Mouse (Mus musculus): ENCODE measurements around the gene Chd1. TPM values are rescaled to one million over a fixed set of nuclear protein-coding genes. Genes with fewer than 3 reads are reported as not detected.

Gene Chd1
- 14.5 and 16.3 TPM in 2 replicates for polyA plus RNA-seq (2015; fragmentation: Nextera tagmentation; extraction: Ambion mirVana)

DNA sequence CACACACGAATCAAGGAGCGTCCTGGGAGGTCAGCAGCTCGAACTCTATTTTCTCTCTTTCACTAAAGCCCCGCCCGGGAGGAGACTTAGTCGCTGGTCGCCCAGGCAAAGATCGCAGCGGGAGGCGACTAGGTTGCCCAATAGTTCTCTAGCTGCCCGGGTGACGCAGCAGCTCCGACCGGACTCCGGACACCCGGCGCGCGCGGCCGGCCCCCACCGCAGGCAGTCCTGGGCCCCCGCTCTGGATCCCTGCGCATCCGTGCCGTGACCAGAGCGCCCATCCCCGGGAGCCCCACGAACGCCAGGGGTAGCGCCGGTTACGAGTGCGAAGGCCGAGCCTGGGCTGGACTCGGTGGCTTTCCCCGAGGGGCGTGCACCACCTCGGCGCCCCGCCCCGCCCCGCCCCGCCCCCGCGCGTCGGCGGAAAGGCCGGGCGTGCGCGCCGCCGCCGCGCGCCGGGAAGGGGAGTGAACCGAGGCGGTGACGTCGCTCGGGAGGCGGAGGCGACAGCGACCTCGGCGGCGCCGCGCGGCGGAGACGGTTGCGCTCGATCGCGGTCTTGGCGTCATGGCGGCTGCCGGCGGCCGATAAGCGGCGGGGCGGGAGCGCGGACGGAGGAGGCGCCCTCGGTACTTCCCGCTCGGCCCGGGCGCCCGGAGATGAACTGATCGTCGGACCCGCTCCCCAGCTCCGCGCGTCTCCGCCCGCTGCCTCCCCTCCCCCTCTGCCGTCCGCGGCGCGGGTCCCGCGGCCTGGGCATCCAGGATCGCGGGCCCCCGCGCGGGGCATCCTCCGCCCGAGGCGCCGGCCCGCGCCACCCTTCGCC, at the start of gene Chd1:
Chd1 (plus strand) TSS at position 493 of the 826 bp plus-strand sequence.
- WGBS: under 1% methylated on average over 86 of the region's 124 CpGs

DNA sequence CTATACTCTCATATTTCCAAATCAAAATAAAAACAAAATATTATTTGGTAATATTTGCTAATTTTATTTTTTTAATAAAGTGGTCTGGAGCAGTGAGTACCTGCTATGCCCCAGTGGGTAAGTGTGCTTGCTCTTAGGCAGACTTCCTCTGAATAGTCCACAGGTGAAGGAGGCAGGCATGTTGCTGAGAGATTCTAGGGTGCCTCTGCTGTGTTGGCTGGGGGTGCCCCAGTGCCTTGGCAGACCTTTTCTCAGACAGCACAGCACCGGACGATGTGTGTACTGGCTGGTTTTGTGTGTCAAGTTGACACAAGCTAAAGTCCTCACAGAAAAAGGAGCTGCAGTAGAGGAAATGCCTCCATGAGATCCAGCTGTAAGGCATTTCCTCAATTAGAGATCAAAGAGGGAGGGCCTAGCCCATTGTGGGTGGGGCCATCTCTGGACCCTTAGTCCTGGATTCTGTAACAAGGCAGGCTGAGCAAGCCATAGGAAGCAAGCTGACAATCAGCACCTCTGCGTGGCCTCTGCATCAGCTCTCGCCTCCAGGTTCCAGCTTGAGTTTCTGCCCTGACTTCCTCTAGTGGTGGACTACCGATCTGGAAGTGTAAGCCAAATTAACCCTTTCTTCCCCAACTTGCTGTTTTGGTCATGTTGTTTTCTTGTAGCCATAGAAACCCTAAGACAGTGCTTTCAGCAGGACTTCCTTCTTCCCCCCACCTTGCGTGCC, 47.7 kb upstream of the Chd1 start:
- 36% methylated on average over 6 of the region's 6 CpGs for WGBS
- Histone ChIP-seq H3K4me1 (ENCODE audit: control insufficient read depth, insufficient read depth, low read length) (no peaks in the 10 kb centered on the region), H3K4me2 (ENCODE audit: low read length) (no peak overlapping the region), H3K27ac (ENCODE audit: low read length) (no peak overlapping the region), H3K36me3 (ENCODE audit: control insufficient read depth, insufficient read depth, low read length) (no peaks in the 10 kb centered on the region), H3K4me3 (ENCODE audit: low read depth, low read length) (no peak overlapping the region), H3K9ac (ENCODE audit: low read depth, low read length) (no peak overlapping the region), H3K27me3 (ENCODE audit: control insufficient read depth, insufficient read depth, low read depth, low read length) (no peaks in the 10 kb centered on the region), H3K9me3 (replicated peaks; ENCODE audit: control insufficient read depth, low read length, poor library complexity, severe bottlenecking) (no peaks in the 10 kb centered on the region)
- ATAC-seq: peak; percentile 45; the same call in 1 of the 2 replicates

More for the DNA sequence above, at the start of gene Chd1:
- ATAC-seq: peak; percentile 94
- peaks cover 26% of the 10 kb centered on the region for H3K4me1 ChIP-seq (ENCODE audit: control insufficient read depth, insufficient read depth, low read length)
- H3K4me2 ChIP-seq (ENCODE audit: low read length): peak within 1 kb of the TSS; percentile 99
- peak within 1 kb of the TSS; percentile 92 for H3K27ac ChIP-seq (ENCODE audit: low read length)
- H3K4me3 ChIP-seq (ENCODE audit: low read depth, low read length): peak within 1 kb of the TSS; percentile 92
- H3K9me3 ChIP-seq (replicated peaks; ENCODE audit: control insufficient read depth, low read length, poor library complexity, severe bottlenecking): no peaks in the 10 kb centered on the region
- H3K9ac ChIP-seq (ENCODE audit: low read depth, low read length): peak within 1 kb of the TSS; percentile 84
- no peaks in the 10 kb centered on the region for H3K27me3 ChIP-seq (ENCODE audit: control insufficient read depth, insufficient read depth, low read depth, low read length)
- peaks cover 4% of the 10 kb centered on the region; the same call in 1 of the 2 replicates for H3K36me3 ChIP-seq (ENCODE audit: control insufficient read depth, insufficient read depth, low read length)

DNA sequence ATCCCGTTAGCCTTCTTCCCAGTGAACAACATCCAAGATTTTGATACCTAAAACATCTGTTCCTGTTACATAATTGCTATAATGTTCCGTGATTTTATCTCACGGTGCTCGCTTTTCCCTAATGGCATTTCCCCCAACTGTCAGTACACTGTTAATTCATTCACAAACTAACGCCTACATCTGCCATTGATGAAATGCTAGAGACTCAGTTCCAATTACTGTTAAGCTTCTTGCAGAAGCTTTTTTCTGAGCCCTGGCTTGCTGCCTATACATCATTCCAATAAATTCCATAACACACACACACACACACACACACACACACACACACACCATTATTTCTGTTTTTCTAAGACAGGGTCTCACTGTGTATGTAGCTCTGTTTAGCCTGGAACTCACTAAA, 31.9 kb upstream of the Chd1 start:
- Histone ChIP-seq H3K4me3 (ENCODE audit: low read depth, low read length) (no peak overlapping the region), H3K27me3 (ENCODE audit: control insufficient read depth, insufficient read depth, low read depth, low read length) (no peaks in the 10 kb centered on the region), H3K36me3 (ENCODE audit: control insufficient read depth, insufficient read depth, low read length) (no peaks in the 10 kb centered on the region), H3K9me3 (replicated peaks; ENCODE audit: control insufficient read depth, low read length, poor library complexity, severe bottlenecking) (no peaks in the 10 kb centered on the region), H3K27ac (ENCODE audit: low read length) (no peak overlapping the region), H3K4me2 (ENCODE audit: low read length) (no peak overlapping the region), H3K4me1 (ENCODE audit: control insufficient read depth, insufficient read depth, low read length) (no peaks in the 10 kb centered on the region), H3K9ac (ENCODE audit: low read depth, low read length) (no peak overlapping the region)
- no peak for ATAC-seq
- 75% methylated on average over 5 of the region's 5 CpGs for WGBS

DNA sequence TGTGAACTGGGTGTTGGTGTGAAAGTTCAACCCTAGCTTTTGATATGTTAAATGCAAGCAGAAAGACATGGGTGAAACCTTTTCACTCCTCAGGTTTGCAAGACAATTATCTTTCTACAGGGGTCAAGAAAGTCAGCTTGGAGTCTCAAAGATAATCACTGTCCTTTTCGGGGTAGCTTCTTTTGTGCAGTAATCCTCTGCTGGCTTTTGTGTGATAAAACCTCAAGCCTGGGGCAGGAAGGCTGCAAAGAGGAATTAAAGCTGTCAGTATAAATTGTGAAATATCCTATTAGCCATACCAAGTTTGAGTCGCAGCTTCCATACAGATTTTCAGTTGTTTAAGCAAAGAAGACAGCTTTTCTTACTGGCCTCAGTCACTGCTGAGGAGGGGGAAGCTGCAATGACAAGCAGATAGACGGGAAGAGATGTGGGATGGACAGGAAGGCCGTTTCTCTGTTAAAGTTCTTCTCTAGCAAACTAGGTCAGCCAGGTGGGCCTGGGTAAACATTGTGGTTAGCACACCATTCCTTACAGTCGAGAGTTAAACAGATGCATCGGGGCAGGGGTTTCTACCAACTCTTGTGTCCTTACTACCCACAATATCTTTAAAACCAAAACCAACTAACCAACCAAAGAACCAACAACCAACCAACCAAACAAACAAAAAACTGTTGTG, 26.7 kb upstream of the Chd1 start:
- H3K27ac ChIP-seq (ENCODE audit: low read length): no peak overlapping the region
- no peaks in the 10 kb centered on the region for H3K4me1 ChIP-seq (ENCODE audit: control insufficient read depth, insufficient read depth, low read length)
- no peak for ATAC-seq

DNA sequence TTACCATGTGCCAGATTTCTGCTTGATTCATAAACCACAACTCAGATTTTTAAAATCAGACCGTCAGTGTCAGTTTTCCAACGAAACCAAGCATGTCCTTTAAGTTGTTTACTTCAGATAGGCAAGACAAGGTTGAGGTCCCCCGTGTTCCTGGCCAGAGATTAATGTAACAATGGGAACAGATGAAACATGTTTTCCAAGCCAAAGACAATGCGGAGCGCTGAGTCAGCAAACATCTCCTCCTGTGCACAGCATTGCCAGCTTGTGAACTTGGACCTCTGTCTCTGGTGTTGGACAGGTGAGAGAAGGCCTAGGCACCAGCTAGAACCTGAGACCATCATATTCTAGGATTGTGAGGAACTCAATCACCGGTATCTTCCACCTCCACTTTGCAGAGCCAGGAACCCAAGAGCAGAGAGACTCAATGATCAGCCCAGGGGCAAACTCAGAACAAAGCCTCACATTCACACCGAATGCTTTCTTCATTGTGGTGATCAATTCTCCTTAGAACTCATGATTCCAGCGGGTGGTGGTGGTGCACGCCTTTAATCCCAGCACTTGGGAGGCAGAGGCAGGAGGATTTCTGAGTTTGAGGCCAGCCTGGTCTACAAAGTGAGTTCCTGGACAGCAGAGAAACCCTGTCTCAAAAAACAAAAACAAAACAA, 24.7 kb upstream of the Chd1 start:
- no peaks in the 10 kb centered on the region for H3K27me3 ChIP-seq (ENCODE audit: control insufficient read depth, insufficient read depth, low read depth, low read length)
- H3K27ac ChIP-seq (ENCODE audit: low read length): no peak overlapping the region
- H3K9me3 ChIP-seq (replicated peaks; ENCODE audit: control insufficient read depth, low read length, poor library complexity, severe bottlenecking): no peaks in the 10 kb centered on the region
- H3K4me2 ChIP-seq (ENCODE audit: low read length): no peak overlapping the region
- no peaks in the 10 kb centered on the region for H3K36me3 ChIP-seq (ENCODE audit: control insufficient read depth, insufficient read depth, low read length)
- WGBS: 95% methylated on average over 9 of the region's 9 CpGs
- no peak for ATAC-seq
- H3K4me3 ChIP-seq (ENCODE audit: low read depth, low read length): no peak overlapping the region
- H3K9ac ChIP-seq (ENCODE audit: low read depth, low read length): no peak overlapping the region
- H3K4me1 ChIP-seq (ENCODE audit: control insufficient read depth, insufficient read depth, low read length): no peaks in the 10 kb centered on the region

More for the DNA sequence above, 26.7 kb upstream of the Chd1 start:
- Histone ChIP-seq H3K36me3 (ENCODE audit: control insufficient read depth, insufficient read depth, low read length) (no peaks in the 10 kb centered on the region), H3K9ac (ENCODE audit: low read depth, low read length) (no peak overlapping the region), H3K4me3 (ENCODE audit: low read depth, low read length) (no peak overlapping the region), H3K9me3 (replicated peaks; ENCODE audit: control insufficient read depth, low read length, poor library complexity, severe bottlenecking) (no peaks in the 10 kb centered on the region), H3K27me3 (ENCODE audit: control insufficient read depth, insufficient read depth, low read depth, low read length) (no peaks in the 10 kb centered on the region), H3K4me2 (ENCODE audit: low read length) (no peak overlapping the region)
- 6% methylated on average over 6 of the region's 6 CpGs for WGBS

DNA sequence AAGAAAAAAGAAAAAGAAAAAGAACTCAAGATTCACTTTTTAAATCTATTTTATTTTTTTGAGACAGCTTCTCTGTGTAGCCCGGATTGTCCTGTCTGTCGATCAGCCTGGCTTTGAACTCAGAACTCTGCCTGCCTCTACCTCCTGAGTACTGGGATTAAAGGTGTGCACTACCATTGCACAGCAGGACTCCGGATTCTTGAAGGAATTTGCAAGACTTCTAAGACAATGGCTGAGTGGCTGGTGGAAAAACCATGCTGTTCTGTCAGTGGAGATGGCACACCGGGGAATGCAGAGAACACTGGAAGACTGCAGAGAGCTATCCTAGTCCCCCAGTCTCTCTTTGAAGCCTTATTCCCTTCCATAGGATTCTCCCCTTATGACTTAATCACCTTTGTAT, 24.1 kb upstream of the Chd1 start:
- Histone ChIP-seq H3K9ac (ENCODE audit: low read depth, low read length) (no peak overlapping the region), H3K4me2 (ENCODE audit: low read length) (no peak overlapping the region), H3K9me3 (replicated peaks; ENCODE audit: control insufficient read depth, low read length, poor library complexity, severe bottlenecking) (no peaks in the 10 kb centered on the region), H3K4me1 (ENCODE audit: control insufficient read depth, insufficient read depth, low read length) (no peaks in the 10 kb centered on the region), H3K27me3 (ENCODE audit: control insufficient read depth, insufficient read depth, low read depth, low read length) (no peaks in the 10 kb centered on the region), H3K27ac (ENCODE audit: low read length) (no peak overlapping the region), H3K36me3 (ENCODE audit: control insufficient read depth, insufficient read depth, low read length) (no peaks in the 10 kb centered on the region), H3K4me3 (ENCODE audit: low read depth, low read length) (no peak overlapping the region)
- ATAC-seq: no peak
- 75% methylated on average over 4 of the region's 4 CpGs for WGBS

DNA sequence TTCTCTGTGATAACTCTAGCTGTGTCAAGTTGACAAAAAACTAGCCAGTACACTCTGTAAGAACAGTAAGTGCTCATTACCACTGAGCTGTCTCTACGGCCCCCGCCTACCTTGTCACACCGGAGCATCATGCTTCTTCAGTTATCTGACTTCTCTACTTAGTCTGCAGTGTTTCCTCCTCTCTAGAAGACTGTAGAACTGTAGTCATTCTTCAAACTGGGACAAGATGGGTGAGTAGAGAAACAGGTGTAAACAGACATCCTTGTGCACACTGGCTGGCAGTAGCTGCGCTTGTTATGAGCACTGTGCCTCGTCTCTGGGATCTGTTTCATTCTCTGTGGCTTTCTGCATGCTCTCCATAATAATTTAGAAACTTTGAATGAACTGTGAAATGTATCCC, 18.4 kb upstream of the Chd1 start:
- Histone ChIP-seq H3K4me2 (ENCODE audit: low read length) (no peak overlapping the region), H3K4me1 (ENCODE audit: control insufficient read depth, insufficient read depth, low read length) (no peaks in the 10 kb centered on the region), H3K36me3 (ENCODE audit: control insufficient read depth, insufficient read depth, low read length) (no peaks in the 10 kb centered on the region), H3K27ac (ENCODE audit: low read length) (no peak overlapping the region), H3K9ac (ENCODE audit: low read depth, low read length) (no peak overlapping the region), H3K27me3 (ENCODE audit: control insufficient read depth, insufficient read depth, low read depth, low read length) (no peaks in the 10 kb centered on the region), H3K9me3 (replicated peaks; ENCODE audit: control insufficient read depth, low read length, poor library complexity, severe bottlenecking) (no peaks in the 10 kb centered on the region), H3K4me3 (ENCODE audit: low read depth, low read length) (no peak overlapping the region)
- 95% methylated on average over 5 of the region's 5 CpGs for WGBS
- ATAC-seq: no peak

DNA sequence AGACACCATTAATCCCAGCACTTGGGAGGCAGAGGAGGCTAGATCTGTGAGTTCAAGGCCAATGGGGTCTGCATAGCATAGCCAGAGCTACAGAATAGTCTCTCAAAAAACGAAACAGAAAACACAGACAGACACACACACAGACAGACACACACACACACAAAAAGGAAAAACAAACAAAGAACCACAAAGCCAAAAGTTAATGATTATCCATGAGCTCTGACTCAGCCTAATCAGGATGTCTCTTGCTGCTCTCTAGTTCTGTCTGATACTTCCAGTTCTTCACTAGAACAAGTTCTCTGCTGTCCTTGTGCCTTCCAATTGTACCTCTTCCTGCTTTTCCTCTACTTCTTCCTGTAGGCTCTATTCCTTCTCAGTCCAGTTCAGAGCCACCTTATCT, 14.5 kb upstream of the Chd1 start:
- WGBS: 73% methylated on average over 1 of the region's 1 CpGs

More for the DNA sequence above, 14.5 kb upstream of the Chd1 start:
- no peak for ATAC-seq
- no peak overlapping the region for H3K4me2 ChIP-seq (ENCODE audit: low read length)
- H3K4me3 ChIP-seq (ENCODE audit: low read depth, low read length): no peak overlapping the region
- H3K27ac ChIP-seq (ENCODE audit: low read length): no peak overlapping the region
- no peaks in the 10 kb centered on the region for H3K36me3 ChIP-seq (ENCODE audit: control insufficient read depth, insufficient read depth, low read length)
- H3K9me3 ChIP-seq (replicated peaks; ENCODE audit: control insufficient read depth, low read length, poor library complexity, severe bottlenecking): no peaks in the 10 kb centered on the region
- no peaks in the 10 kb centered on the region for H3K4me1 ChIP-seq (ENCODE audit: control insufficient read depth, insufficient read depth, low read length)
- no peak overlapping the region for H3K9ac ChIP-seq (ENCODE audit: low read depth, low read length)
- H3K27me3 ChIP-seq (ENCODE audit: control insufficient read depth, insufficient read depth, low read depth, low read length): no peaks in the 10 kb centered on the region
